Mouse (Mus musculus) cortical plate, adult 2 months (tissue): ENCODE measurements around the gene Ces3b.

Source experiments
- CTCF ChIP-seq: fragments of 200-500 bp; IDR thresholded peaks from 2 replicates; pipeline ENCODE4 v1.5.1; 2011; ENCODE audit warnings: mild to moderate bottlenecking, control low read depth, low read length; ENCODE audit not compliant: insufficient read depth; ENCODE audit errors: extremely low read depth
- POLR2A ChIP-seq: fragments of 200-500 bp; IDR thresholded peaks from 2 replicates; pipeline ENCODE4 v1.6.1; 2011; ENCODE audit warnings: mild to moderate bottlenecking, low read length, control low read depth; ENCODE audit not compliant: insufficient read depth; ENCODE audit errors: extremely low read depth

DNA sequence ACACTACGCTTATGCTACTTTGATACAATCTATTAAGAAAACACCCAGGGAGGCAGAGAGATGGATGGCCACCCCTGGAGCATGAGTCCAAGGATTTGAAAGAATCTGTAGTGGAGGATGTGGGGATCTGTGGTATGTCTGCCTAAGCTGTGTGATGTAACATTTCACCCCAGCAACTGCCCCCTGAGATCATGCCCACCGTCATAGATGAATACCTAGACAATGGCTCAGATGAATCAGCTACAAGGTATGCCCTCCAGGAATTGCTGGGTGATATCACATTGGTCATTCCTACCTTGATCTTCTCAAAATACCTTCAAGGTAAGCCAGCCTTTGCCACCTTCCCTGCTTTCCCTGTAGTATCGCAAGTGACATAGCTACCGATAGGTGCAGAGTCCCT lies 27.3 kb upstream of the Ces3b start:
- no peak for TF ChIP-seq CTCF
- TF ChIP-seq POLR2A: no peak
